Mouse (Mus musculus) embryonic facial prominence, embryonic 14.5 days (tissue): ENCODE measurements around the gene Tbxa2r. TPM values are rescaled to one million over a fixed set of nuclear protein-coding genes. Genes with fewer than 3 reads are reported as not detected.
A peak's percentile ranks its signal among the peaks of the same experiment; 100 is the strongest.

Experiments used
- ATAC-seq: fragments of 200-750 bp; cut with Nextera tagmentation; 2 replicates; pipeline ENCODE4 v1.8.0; 2017; ENCODE audit warnings: low read depth, moderate number of reproducible peaks, moderate TSS enrichment
- DNase-seq: peaks from one replicate; pipeline ENCODE4 v3.0.0-alpha.2; 2015; ENCODE audit warnings: low spot score
- H3K27ac ChIP-seq: fragments of 300-500 bp; sonication (generic); replicated peaks from 2 replicates; pipeline ENCODE4 v1.5.1; 2014; ENCODE audit warnings: low read depth, mild to moderate bottlenecking, low read length, moderate library complexity
- H3K27me3 ChIP-seq: fragments of 300-500 bp; sonication (generic); replicated peaks from 2 replicates; pipeline ENCODE4 v1.6.1; 2014; ENCODE audit warnings: low read length; ENCODE audit not compliant: control insufficient read depth, insufficient read depth
- H3K36me3 ChIP-seq: fragments of 300-500 bp; sonication (generic); 2 replicates; pipeline ENCODE4 v1.6.1; 2014; ENCODE audit warnings: low read length, mixed read lengths; ENCODE audit not compliant: control insufficient read depth, insufficient read depth
- H3K4me1 ChIP-seq: fragments of 300-500 bp; sonication (generic); 2 replicates; pipeline ENCODE4 v1.6.1; 2014; ENCODE audit warnings: antibody characterized with exemption, low read length; ENCODE audit not compliant: control insufficient read depth, insufficient read depth
- H3K4me2 ChIP-seq: fragments of 300-500 bp; sonication (generic); 2 replicates; pipeline ENCODE4 v1.6.1; 2014; ENCODE audit warnings: low read depth, mild to moderate bottlenecking, low read length, moderate library complexity, mixed read lengths
- H3K4me3 ChIP-seq: fragments of 300-500 bp; sonication (generic); 2 replicates; pipeline ENCODE4 v1.5.1; 2014; ENCODE audit warnings: low read depth, mild to moderate bottlenecking, low read length
- H3K9ac ChIP-seq: fragments of 300-500 bp; sonication (generic); 2 replicates; pipeline ENCODE4 v1.6.1; 2014; ENCODE audit warnings: low read depth, mild to moderate bottlenecking, low read length, moderate library complexity, mixed read lengths
- H3K9me3 ChIP-seq: fragments of 300-500 bp; sonication (generic); 2 replicates; pipeline ENCODE4 v1.6.1; 2016; ENCODE audit warnings: low read length; ENCODE audit not compliant: control insufficient read depth
- WGBS: fragments of 180-500 bp; shearing (Covaris S2); extraction: QIAGEN DNeasy Blood & Tissue Kit; methylation state at CpG from one replicate; pipeline ENCODE4 v1.1.7; 2014; 5-methylcytosine and 5-hydroxymethylcytosine counted together
- polyA plus RNA-seq: library from polyadenylated mRNA; unstranded; fragments of >200 nt; fragmentation: Nextera tagmentation; extraction: Ambion mirVana; gene quantifications from 2 replicates; pipeline ENCODE4 v1.2.1, GENCODE M21; 2014

Tbxa2r gene
- polyA plus RNA-seq, 1 experiment from 2014 or later, result 6.7 TPM

GRCm38 (mm10) chr10:81295185-81295584 is 33.3 kb upstream of the Tbxa2r start:
- H3K9ac ChIP-seq, result peak overlapping the region; percentile 87
- H3K9me3 ChIP-seq, result no peaks in the 10 kb centered on the region
- ATAC-seq, result no peak
- no peak overlapping the region for H3K4me2 ChIP-seq
- H3K27me3 ChIP-seq, result peaks cover 16% of the 10 kb centered on the region
- no peak overlapping the region for H3K4me3 ChIP-seq
- 90% methylated on average over 5 of the region's 6 CpGs for WGBS
- no peak overlapping the region for H3K27ac ChIP-seq
- no peak for DNase-seq
- peaks cover 12% of the 10 kb centered on the region for H3K4me1 ChIP-seq
- H3K36me3 ChIP-seq, result 0 out of 2 replicates have a peak, but pooled peaks cover 10% of the 10 kb centered on the region

- Histone ChIP-seq H3K27me3 (no peaks in the 10 kb centered on the region), H3K27ac (no peak overlapping the region), H3K36me3 (0 out of 2 replicates have a peak, but pooled peaks cover 10% of the 10 kb centered on the region), H3K9ac (peak overlapping the region; percentile 30; the same call in 1 of the 2 replicates), H3K4me2 (no peak overlapping the region), H3K4me3 (no peak overlapping the region), H3K4me1 (peaks cover 12% of the 10 kb centered on the region), H3K9me3 (no peaks in the 10 kb centered on the region)
- WGBS, result 67% methylated on average over 6 of the region's 6 CpGs
- ATAC-seq (no peak), DNase-seq (no peak)
Measured at GRCm38 (mm10) chr10:81297246-81297645, 31.3 kb upstream of the Tbxa2r start.

- 0 out of 2 replicates have a peak overlapping the region, but pooled peaks have one; percentile 10 for H3K27ac ChIP-seq
- H3K4me2 ChIP-seq, result no peak overlapping the region
- H3K4me3 ChIP-seq, result no peak overlapping the region
- DNase-seq, result no peak
- no peak for ATAC-seq
- H3K4me1 ChIP-seq, result peaks cover 15% of the 10 kb centered on the region
- 0 out of 2 replicates have a peak, but pooled peaks cover 10% of the 10 kb centered on the region for H3K36me3 ChIP-seq
- peak overlapping the region; percentile 30; the same call in 1 of the 2 replicates for H3K9ac ChIP-seq
- no peaks in the 10 kb centered on the region for H3K9me3 ChIP-seq
- WGBS, result 51% methylated on average over 10 of the region's 10 CpGs
- H3K27me3 ChIP-seq, result no peaks in the 10 kb centered on the region
Measured at GRCm38 (mm10) chr10:81297845-81298244, 30.7 kb upstream of the Tbxa2r start.

DNA sequence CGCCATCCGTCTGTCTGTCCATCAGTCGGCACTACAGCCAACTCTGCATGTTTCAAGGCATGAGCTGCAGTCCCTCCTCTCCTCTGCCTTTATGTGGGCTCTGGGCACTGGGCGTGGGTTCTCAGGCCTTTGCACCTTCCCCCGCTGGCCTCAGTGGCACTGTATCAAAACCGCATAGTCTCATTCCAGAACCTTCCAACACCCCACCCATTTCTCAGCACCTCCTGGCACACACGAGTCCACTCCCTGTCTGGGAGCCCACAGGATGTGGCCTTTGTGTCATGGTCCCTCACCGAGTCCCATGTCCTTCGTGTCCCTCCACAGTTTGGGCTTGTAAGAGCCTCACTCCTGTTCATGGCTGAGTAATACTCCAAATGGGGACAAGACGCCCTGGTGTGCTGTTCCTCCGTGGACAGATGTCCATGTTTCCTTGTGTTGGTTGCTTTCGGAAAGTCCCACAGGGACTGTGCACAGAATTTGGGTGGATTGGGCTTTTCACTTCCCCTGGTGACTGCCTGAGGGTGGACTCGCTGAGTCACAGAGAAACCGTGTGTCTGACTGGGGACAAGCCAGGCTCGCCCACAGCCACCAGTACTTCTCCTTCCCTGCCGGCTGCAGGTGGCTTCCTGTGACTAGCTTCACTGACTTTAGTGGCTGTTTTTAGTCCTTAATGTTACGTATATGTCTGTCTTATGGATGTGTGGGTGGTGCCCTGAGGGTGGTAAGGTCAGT is 30.0 kb upstream of the Tbxa2r start:
- Histone ChIP-seq H3K36me3 (0 out of 2 replicates have a peak, but pooled peaks cover 10% of the 10 kb centered on the region), H3K4me1 (peaks cover 18% of the 10 kb centered on the region), H3K9ac (no peak overlapping the region), H3K4me2 (no peak overlapping the region), H3K9me3 (no peaks in the 10 kb centered on the region), H3K27me3 (no peaks in the 10 kb centered on the region), H3K4me3 (no peak overlapping the region), H3K27ac (no peak overlapping the region)
- ATAC-seq (no peak), DNase-seq (no peak)
- 89% methylated on average over 17 of the region's 17 CpGs for WGBS

DNA sequence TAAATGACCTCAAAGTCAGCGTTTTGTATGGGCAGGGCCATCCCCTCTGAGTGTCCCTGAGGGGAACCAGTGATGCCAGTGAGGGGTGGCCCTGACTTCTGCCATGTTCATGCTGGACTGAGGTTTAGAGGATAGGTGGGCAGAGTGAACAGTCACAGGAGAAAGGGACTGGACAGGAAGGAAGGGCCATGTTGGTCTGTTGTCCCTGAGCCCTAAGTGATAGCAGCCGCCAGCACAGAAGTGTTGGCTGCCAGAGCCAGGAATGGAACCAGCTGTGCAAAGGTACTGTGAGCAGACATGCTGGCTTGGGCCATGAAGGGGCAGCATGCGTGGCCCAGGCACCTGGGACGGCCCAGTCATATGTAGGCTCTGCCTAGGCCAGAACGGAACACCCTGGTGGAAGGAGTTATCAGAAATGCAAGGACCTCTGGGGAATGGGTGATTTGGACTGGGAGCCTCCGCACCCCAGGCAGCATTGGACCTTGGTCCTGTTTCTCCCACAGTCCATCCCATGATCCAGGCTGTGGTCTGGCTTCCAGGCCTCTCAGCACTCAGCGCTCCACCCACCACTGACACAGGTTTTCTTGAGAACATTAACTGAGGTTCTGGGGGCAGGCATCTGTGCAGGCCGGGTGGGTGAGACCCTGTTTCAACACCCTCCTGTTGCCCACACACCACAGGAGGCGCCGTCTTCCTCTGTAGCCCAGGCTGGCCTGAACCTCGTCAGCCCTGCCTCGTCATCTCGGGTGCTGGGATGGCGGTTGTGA is 28.8 kb upstream of the Tbxa2r start:
- Histone ChIP-seq H3K4me1 (peaks cover 6% of the 10 kb centered on the region; the same call in 1 of the 2 replicates), H3K27me3 (no peaks in the 10 kb centered on the region), H3K36me3 (0 out of 2 replicates have a peak, but pooled peaks cover 10% of the 10 kb centered on the region), H3K4me2 (no peak overlapping the region), H3K9me3 (no peaks in the 10 kb centered on the region), H3K27ac (no peak overlapping the region), H3K9ac (peak overlapping the region; percentile 30; the same call in 1 of the 2 replicates), H3K4me3 (no peak overlapping the region)
- DNase-seq (no peak), ATAC-seq (no peak)
- WGBS, result 81% methylated on average over 11 of the region's 14 CpGs

- Histone ChIP-seq H3K4me3 (no peak overlapping the region), H3K9me3 (no peaks in the 10 kb centered on the region), H3K27ac (no peak overlapping the region), H3K4me2 (no peak overlapping the region), H3K27me3 (no peaks in the 10 kb centered on the region), H3K4me1 (peaks cover 6% of the 10 kb centered on the region; the same call in 1 of the 2 replicates), H3K36me3 (0 out of 2 replicates have a peak, but pooled peaks cover 7% of the 10 kb centered on the region), H3K9ac (no peak overlapping the region)
- DNase-seq (no peak), ATAC-seq (no peak)
- 85% methylated on average over 9 of the region's 9 CpGs for WGBS
Measured at GRCm38 (mm10) chr10:81300352-81300907, 28.1 kb upstream of the Tbxa2r start.

DNA sequence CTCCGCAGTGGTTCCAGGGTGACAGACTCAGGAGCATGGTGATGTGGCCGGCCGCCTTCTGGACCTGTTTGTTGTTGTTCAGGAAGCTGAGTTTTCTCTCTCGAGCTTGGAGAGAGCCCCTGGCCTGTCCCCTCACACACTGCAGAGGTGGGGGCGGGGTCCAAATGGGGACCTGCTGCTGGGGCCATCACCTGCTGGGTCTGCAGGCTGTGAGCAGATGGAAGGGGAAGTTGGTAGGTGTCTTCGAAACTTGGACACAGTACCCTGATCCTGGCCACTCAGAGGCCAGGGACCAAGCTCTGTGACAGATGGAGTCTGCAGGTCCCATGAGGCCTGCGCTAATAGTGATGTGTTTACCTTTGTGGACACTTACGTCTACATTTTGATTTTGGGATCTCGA is 27.2 kb upstream of the Tbxa2r start:
- H3K4me1 ChIP-seq, result peaks cover 6% of the 10 kb centered on the region; the same call in 1 of the 2 replicates
- H3K4me3 ChIP-seq, result no peak overlapping the region
- ATAC-seq, result no peak
- no peaks in the 10 kb centered on the region for H3K27me3 ChIP-seq
- 82% methylated on average over 9 of the region's 9 CpGs for WGBS
- H3K36me3 ChIP-seq, result peaks cover 7% of the 10 kb centered on the region
- no peak overlapping the region for H3K27ac ChIP-seq
- H3K4me2 ChIP-seq, result no peak overlapping the region
- no peaks in the 10 kb centered on the region for H3K9me3 ChIP-seq
- DNase-seq, result no peak
- no peak overlapping the region for H3K9ac ChIP-seq

DNA sequence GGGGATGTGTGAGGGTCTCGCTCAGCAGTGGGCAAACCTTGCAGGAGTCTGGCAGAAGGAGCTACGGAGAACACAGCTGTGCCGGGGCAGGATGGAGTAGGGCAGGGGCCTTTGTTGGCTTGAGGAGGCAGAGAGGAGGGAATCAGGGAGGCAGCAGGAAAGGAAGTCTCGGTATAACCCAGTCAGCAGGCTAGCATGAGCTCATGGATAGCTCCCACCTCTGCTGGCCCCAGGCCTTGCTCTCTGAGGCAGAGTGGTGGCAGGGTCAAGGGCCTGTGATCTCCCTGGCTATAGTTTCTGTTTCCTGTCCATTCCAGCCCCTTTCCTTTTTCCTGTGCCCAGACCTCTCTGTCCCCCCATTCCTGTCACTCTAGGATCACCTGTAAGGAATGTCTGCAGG is 26.2 kb upstream of the Tbxa2r start:
- H3K9me3 ChIP-seq, result no peaks in the 10 kb centered on the region
- 81% methylated on average over 3 of the region's 4 CpGs for WGBS
- DNase-seq (no peak), ATAC-seq (no peak)
- H3K4me1 ChIP-seq, result peaks cover 6% of the 10 kb centered on the region; the same call in 1 of the 2 replicates
- H3K9ac ChIP-seq, result peak overlapping the region; percentile 40; the same call in 1 of the 2 replicates
- H3K36me3 ChIP-seq, result peaks cover 16% of the 10 kb centered on the region
- no peak overlapping the region; the same call in 1 of the 2 replicates for H3K4me2 ChIP-seq
- H3K4me3 ChIP-seq, result no peak overlapping the region
- peak overlapping the region; percentile 15; the same call in 1 of the 2 replicates for H3K27ac ChIP-seq
- H3K27me3 ChIP-seq, result no peaks in the 10 kb centered on the region
